Mouse (Mus musculus) heart, postnatal 4 days (tissue): ENCODE measurements around the gene Armc5. TPM values are rescaled to one million over a fixed set of nuclear protein-coding genes. Genes with fewer than 3 reads are reported as not detected.

Source experiments
- DNase-seq: peaks from one replicate; pipeline ENCODE4 v3.0.0; 2021
- total RNA-seq, 2 experiments: library from RNA; stranded (reverse); gene quantifications; 2 replicates each; pipeline ENCODE4 v1.2.3; 2021

Gene Armc5
- total RNA-seq, 2 experiments from 2014 or later = 13.3 to 13.8 TPM

DNA sequence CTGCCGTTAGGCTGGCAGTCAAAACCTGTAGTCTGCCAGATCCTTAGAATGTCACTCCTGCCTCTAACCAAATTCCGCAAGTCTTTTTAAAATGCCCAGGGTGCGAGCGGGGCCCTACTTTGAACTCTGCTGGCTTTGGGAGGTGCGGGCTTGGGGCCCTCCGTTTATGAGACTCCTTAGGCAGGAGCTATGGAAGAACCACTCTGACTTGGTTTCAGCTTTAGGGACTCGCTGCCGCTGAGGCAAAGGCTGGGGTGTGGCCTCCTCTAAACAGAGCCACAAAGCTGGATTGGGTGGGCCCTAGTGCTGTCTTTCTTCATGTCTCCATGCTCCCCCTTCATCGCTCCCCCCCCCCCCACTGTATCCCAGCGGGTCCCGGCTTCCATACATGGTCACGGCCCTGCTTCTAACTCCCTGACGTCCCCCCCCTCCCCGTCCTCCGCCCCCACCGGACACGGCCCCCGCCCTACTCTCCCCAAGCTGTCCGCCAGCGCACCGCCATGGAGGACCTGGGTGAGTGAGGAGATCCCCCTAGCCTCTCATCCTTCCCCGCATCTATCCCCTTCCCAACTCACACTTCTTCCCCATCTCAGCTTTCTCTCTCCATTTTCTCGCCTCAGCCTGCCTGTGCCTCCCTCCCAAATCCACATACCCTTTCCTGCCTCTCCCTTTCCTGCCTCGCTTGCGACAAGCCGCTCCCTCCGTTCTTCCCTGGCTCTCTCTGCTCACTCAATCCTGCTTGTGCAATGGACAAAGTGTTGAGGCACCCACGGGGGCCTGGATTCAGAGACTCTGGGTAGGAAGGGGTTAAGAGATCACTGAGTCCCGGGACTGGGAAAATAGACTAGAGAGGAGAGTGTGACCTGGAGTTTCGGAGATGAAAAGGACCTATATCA lies 9.6 kb downstream of the Armc5 start, which contains the start of gene Tgfb1i1:
Gene Tgfb1i1 (plus strand): TSS at position 317 of the 896 bp plus-strand sequence.
- peak; percentile 80 for DNase-seq

DNA sequence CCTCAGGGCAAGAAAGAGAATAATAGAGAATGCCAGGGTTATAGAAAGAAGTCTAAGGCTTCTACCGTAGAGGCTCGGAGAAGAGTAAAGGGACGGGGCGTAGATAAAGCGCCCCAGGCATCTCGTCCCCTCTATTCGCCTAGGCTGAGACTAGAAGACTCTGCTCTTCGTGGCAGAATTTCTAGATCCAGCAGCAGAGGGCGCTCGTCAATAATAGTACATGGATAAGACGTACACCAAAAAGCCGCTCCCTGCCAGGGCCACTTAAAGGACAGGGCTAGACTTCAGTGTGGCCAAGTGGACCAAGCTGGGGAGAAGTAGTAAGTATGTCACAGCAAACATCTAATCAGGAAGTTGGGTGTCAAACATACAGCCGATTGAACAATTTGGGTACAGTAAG lies 10.3 kb downstream of the Armc5 start:
- DNase-seq = peak; percentile 94

DNA sequence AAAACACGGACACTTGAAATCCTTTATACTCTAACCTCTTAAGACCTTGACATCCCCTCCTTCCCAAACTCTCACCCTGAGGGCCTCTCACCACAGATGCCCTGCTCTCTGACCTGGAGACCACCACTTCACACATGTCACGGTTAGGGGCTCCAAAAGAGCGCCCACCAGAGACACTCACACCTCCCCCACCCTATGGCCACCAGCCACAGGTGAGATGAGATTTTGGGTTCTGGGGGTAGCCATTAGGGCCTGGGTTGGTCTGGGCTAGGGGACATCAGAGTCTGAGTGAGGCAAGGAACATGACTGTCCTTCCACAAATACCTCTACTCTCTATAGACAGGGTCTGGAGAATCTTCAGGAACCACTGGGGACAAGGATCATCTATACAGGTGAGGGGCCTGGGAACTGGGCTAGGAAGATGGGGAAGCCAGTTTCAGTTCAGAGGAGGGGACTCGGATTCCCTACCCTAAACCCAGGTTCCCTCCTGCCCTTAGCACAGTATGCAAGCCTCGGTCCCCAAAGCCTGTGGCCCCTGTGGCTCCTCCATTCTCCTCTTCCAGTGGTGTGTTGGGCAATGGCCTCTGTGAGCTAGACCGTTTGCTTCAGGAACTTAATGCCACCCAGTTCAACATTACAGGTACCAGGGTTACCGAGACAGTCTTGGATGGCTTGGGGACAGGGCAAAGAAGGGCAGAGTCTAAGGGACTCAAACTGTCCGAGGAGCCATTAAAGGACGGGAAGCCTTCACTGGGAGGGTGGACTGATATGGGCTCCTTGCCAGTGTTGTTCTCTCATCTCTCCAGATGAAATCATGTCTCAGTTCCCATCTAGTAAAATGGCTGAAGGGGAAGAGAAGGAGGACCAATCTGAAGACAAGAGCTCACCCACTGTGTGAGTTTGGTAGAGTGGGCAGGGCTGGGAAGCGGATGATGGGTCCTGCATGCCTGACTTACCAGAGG lies 11.2 kb downstream of the Armc5 start:
- DNase-seq = no peak

DNA sequence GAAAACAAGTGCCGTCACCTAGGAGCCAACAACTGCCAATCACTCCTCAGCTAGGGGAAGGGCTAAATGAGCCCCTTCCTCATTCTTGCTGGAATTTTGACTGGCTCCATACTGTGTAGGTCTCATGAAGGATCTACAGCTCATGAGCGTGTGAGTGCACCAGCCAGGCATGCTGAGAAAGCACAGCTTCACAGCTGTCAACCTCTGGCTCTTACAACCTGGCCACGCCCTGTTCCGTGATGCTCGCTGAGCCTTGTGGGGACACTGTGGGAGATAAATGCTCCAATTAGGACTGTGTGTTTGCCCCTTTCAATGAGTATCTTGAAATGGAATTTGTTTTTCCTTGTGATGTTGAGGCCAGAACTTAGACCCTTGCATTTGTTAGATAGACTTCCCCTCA lies 12.9 kb downstream of the Armc5 start:
- DNase-seq = no peak

DNA sequence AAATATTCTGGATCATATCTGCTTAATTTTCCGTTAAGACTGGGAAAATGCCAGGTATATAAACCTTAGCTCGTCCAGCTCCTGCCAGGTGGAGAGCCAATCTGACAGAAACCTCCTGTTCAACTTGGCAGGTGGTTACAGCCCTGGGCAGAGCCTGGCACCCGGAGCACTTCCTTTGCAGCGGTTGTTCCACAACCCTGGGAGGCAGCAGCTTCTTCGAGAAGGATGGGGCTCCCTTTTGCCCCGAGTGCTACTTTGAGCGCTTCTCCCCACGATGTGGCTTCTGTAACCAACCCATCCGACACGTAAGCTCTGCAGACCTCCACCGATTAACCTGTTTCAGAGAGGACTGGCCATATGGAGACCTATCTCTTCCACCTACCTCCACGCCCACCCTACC lies 14.8 kb downstream of the Armc5 start:
- no peak for DNase-seq

DNA sequence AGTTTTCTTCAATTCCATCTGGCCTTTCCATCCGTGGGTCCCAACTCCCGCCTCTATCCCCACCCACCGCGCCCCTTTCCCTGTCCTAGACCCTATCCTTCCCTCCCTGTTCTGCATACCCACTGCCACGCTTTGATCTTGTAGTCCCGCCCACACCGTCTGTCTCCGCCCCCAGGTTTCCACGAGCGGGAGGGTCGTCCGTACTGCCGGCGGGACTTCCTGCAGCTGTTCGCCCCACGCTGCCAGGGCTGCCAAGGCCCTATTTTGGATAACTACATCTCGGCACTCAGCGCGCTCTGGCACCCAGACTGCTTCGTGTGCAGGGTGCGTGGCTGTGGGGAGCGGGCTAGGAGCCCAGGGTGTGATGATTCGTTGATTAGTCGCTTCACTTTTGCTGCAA lies 15.5 kb downstream of the Armc5 start:
- no peak for DNase-seq

DNA sequence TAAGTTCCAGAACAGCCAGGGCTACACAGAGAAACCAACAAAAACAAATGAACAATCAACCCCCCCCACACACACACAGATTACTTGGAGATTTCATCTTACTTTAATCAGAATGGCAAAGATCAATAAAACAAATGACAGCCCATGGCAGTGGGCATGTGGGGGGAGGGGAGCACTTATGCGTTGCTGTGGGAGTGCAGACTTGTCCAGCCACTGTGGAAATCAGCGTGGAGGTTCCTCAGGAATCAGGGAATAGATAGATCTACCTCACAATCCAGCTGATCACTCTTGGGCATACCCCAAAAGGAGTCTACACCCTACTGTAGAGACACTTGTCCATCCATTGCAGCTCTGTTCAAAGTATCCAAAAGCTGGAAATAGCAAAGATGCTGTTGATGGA lies 17.8 kb downstream of the Armc5 start:
- DNase-seq = no peak

DNA sequence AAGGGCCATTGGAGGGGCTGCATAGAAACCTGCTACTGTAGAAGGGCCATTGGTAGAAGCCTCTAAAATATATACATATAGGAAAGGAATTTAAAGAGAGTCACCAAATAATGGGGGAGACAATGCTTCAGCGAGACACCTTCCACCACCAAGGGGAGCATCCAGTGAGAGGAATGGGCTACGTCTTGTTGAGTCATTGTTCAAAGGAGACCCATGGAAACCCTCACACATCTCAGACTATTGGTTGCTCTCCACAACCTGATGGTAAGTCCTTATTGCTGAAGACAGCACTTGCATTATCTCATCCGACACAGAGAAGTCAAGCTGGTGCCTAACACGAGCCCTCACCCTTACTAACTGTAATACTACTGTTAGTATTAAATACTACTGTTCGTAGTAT lies 18.6 kb downstream of the Armc5 start:
- DNase-seq = no peak

DNA sequence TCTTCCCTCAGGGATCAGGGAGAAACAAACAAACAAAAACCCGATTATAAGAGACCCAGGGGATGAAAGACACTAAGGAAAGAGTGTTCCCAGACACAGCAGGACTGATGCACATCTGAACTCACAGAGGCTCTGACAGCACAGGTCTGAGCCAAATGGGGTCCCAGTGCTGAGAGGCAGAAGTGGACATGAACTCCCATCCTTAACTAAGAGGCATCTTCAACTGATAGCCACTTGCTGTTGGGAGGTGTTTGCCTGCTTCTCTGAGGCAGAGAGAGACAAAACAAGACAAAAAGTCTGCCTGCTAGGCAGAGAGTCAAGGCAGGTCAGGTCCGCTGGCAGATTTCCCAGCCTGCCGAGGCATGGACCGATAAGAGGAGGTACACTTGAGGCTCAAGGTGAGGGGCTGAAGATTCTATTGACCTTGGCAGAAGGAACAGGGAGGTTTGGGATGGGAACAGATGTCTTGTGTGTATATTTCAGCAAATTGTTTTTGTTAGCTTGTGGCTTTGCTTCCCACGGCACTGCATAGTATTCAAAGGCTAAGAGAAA lies 19.7 kb downstream of the Armc5 start:
- peak; percentile 70 for DNase-seq

DNA sequence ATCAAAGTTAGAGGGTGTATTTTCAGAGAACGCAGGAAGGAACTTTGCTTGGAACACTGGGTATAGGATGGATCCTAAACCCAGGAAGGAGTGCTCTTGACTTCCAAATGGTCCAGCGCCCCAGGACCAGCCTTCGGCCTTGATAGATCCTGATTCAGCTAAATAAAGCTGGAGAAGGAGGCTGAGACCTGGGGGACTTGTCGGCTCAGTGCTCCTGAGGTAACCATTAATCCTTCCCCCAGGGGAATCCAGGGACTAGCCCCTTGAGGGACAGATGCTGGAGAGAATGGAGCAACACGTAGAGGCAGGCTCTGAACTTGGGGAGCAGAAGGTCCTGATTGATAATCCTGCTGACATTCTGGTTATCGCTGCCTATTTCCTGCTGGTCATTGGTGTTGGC lies 28.3 kb downstream of the Armc5 start, which contains the start of gene Slc5a2:
Gene Slc5a2 (plus strand): TSS at position 247 of the 400 bp plus-strand sequence.
- no peak for DNase-seq

DNA sequence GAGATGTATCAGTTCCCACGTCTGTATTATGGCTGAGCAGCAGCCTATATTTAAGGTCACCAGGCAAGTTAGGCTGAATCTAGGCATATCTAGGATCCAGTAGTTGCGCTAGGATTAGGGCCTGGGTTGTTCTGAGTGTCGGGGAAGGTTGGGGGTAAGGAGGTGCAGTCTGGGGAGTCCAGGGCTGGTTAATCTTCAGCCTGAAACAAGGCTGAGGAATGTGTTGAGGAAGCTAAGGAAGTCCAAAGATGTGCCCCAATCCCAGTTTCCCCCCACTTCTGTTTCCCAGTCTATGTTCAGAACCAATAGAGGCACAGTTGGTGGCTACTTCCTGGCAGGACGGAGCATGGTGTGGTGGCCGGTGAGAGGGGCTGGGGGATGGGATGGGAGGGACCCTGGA lies 28.9 kb downstream of the Armc5 start:
- DNase-seq = no peak

DNA sequence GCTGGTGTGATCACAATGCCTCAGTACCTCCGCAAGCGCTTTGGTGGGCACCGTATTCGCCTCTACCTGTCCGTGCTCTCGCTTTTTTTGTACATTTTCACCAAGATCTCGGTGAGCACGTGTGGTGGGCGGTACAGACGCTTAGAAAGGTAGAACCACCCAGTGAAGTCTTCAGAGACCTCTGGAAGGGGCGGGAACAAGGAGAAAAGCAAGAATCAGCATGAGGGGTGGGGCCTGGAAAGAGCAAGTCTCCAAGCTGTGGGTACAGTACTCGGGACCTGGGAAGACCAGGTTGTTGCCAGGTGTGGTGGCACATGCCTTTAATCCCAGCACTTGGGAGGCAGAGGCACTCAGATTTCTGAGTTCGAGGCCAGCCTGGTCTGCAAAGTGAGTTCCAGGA lies 30.2 kb downstream of the Armc5 start:
- DNase-seq = no peak

DNA sequence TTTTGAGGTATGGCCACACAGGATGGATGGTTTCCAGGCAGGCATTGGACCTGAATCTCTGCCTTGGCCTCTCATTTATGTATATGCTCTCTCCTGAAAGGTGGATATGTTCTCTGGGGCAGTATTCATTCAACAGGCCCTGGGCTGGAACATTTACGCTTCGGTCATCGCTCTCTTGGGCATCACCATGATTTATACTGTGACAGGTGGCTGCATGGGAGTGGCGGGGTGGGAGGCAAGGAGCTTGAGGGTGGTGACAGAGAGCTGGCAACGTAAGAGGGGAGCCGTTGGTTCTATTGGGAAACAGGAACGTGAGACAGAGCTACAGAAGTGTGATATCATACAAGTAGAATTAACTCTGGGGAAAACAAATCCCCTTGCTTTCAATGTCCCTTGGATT lies 30.7 kb downstream of the Armc5 start:
- DNase-seq = no peak

DNA sequence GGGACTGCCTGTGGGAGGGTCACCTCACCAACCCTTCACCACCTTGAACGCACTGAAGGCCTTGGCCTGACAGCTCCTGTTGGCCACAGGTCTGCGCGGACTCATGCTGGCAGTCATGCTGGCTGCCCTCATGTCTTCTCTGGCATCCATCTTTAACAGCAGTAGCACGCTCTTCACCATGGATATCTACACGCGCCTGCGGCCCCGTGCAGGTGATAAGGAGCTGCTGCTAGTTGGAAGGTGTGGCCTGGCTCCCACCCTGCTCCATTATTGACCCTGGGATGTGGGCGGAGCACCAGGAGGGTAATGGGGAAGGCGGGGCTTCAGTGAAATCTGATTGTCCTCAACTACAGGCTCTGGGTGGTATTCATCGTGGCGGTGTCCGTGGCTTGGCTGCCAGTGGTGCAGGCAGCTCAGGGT lies 33.3 kb downstream of the Armc5 start:
- no peak for DNase-seq

DNA sequence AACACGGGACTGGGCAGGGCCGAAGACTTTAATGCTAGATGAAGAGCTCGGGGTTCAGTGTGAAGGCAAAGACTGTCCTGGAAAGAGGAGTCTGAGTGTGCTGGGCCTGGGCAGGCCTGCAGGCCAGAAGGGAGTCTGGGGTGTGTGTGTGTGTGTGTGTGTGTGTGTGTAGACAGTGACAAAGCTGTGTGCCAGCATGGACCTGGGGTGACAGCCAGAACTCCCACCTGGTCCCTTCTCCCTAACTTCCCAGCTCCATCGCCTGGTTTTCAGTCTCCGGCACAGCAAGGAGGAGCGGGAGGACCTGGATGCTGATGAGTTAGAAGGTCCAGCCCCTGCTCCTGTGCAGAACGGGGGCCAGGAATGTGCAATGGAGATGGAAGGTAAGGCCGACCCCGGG lies 34.4 kb downstream of the Armc5 start:
- DNase-seq = no peak

DNA sequence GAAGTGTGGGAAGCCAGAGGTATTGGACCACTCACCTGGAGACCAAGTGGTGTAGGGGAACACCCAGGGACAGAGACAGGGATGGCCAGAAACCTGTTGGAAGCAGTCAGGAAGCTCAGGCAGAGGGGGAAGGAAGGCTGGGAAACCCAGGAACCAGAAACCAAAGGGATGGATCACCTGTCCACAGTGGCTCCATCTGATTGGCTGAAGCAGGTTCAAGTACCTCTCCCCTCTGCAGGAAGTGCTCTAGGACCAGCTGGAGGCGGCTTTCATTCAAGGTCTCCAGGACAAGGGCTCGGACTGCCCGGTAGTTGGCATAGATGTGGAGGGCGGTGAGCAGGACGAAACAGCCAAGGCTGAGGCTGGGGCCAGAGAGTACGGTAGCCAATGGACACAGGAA lies 38.9 kb downstream of the Armc5 start:
- DNase-seq = no peak

DNA sequence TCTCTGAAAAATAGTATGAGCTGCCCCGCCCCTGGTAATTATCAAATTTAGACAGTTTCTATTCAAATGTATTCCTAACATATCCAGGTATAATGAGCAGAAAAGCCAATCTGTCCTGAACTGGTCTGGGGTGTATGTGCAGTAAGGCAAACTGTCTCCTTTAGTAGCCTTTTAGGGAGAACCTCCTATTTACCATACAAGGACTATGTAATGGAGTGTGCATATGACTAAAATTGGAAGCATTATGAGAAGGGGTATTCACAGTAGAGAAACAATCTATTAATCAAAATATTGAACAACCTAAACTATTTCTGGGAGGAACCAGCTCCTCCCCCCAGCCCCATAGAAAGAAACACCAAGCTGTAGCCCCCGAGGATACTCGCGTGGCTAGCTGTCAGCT lies 42.6 kb downstream of the Armc5 start:
- DNase-seq = no peak

DNA sequence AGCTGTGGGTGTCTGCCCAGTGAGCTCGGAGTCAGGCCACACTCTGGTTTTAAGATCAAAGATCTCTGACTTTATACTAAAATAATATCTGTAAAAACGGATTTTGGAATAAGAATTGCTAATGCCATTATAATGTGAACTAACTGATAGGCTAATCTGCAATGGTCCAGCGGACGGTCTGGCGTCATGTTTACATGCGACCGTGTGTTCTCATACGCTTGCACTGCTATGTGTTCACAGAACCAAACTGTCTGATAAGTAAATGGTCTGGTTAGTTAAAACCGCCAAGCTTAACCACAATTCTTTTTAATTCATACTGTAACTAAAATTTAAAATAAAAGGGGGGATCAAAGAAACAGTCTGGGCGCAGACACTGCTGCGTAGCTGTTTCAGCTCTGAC lies 44.6 kb downstream of the Armc5 start:
- DNase-seq = no peak

DNA sequence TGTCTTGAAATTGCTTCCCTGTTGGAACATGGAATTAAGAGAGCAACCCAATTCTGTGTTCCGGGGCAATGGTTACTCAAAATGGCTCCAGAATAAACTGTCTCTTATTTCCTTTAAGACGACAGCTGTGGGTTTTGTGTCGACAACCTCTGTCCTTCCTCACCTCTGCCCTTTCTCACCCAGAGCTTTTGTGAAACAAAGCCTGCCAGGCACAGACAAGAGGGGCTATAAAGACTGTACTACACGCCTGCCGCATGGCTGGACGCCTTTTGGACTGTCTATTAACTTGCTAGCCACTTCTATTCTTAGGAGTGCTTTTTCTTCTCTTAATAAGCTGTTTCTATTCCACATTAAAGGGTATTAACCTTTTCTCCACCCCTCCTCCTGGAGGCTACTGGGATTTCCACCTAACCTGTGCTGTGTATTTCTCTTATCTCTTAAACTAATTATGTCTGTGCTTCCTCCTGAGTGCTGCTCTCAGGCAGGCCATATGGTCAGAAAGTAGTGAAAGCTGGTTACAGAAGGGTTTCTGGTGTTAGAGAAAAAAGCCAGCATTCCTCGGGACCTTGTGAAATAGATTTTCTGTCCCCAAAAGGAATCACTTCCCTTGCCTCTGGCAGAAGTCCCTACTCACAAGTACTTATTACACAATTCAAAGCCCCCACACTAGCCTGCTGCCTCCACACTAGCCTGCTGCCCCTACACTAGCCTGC lies 45.5 kb downstream of the Armc5 start:
- DNase-seq = no peak

DNA sequence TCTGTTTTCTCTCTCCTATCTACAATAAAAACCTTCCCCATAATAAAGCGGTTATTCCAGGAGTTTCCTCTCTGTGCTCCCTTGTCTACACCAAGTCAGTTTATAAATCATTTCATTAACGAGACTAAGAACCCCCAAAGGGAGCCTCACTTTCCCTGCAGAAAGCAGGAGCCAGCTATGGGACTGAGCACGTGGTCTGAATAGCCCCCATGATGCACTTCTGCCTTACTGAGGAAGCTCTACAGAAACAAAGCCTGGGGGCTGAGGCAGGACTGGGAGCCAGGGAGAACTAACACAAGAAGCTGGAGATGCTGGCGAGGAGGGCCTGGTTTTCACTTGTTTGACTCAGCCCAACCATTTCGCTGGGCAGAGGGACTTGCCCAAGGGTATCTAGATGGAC lies 46.9 kb downstream of the Armc5 start:
- no peak for DNase-seq

DNA sequence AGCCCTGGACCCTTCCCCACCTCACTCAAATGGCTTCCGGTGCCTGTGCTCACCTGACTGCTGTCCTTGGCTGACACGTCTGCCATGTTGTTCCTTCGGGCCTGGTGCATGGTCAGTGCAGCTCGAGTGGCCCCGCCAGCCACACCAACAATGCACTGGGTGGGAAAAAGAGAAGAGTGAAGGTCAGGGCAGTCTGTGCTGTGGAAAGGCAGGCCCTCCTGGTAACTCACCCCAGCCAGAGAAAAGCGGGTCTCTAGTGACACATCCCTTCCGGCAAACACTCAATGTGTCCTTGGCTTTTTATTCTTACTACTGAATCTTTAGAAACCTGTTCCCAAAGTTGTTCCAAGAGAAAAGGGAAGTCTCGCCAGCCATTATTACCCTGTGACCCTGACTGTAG lies 47.9 kb downstream of the Armc5 start:
- no peak for DNase-seq

DNA sequence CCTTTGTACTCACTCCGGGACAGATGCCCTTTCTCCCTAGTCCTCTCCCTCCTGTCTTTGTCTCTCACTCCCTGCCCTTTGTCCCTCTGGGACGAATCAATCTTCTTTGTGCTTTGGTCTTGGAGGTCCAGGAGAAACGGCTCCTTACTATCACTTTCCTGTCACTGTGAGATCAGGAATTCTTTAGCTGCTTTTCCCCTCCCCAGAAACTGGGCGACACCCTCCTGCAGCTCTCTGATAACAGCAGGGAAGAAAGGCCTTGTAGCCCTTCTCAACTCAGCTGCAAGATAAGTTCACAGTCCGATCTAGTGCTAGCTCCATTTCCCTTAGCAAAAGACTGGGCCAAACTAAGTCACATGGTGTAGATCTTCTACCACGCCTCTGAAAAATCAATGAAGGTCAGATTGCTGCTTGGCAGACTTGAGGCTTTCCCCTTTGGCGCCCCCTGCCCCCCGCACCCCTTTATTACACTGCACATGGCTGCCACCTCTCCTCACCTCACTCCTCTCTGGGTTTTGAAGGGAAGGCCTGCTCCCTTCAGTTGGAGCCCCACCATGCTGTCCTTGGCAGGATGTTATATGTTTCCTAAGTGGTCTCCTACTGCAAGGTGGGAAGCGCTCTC lies 51.9 kb downstream of the Armc5 start:
- peak; percentile 27 for DNase-seq
